Mouse (Mus musculus): ENCODE measurements at regions not wholly inside any gene's neighbourhood (a gene's known extent, or its start where the extent isn't known, plus 50 kb on each side); places are given as distances from the start of the nearest gene placed in this dataset.

DNA sequence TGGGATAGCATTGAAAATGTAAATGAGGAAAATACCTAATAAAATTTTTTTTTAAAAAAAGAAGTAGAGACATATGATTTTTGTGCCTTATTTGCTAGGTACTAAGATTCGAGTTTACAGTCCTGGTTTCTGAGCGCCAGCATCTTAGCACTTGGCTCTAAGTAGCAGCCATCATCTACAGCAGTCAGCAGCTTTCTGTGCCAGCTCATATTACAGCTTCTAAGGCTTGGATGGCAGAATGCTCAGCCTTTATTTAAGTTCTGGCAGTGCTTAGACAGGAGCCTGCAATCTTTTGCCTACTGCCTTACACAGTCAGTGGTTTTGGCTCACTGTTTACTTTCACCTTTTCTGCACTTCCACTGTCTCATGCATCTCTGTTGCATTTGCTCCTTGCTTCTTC lies 3831.2 kb upstream of the Gm7489 start:
- TF ChIP-seq CTCF (IDR thresholded peaks at IDR 0.05; ENCODE audit: low read depth) (no peak), EP300 (IDR thresholded peaks at IDR 0.05; ENCODE audit: low read depth) (no peak)
